Mouse (Mus musculus) cerebellum, postnatal 36 days (tissue): ENCODE data around the gene Olfr1369-ps1.
A peak's percentile ranks its signal among the peaks of the same experiment; 100 is the strongest.
"Not testable (repeated sequence)": the region's sequence is repeated elsewhere in the genome, so short reads cannot be mapped to it uniquely, and the experiment has no call there.

ENCODE experiments used
- DNase-seq, 2 experiments: peaks; one replicate each; pipeline ENCODE4 v3.0.0; 2021 to 2022; ENCODE audit warnings: mixed read lengths in 2 of 2

Olfr1369-ps1 gene

GRCm38 (mm10) chr13:21111183-21111582, at the start of gene Olfr1369-ps1:
TSS of gene Olfr1369-ps1 (plus strand) at chr13:21111483.
- DNase-seq, result not testable (repeated sequence)

- no peak for DNase-seq
Measured at GRCm38 (mm10) chr13:21066021-21066420, 45.3 kb upstream of the Olfr1369-ps1 start.

- no peak for DNase-seq
Measured at GRCm38 (mm10) chr13:21074847-21075246, 36.4 kb upstream of the Olfr1369-ps1 start, which contains the start of gene Olfr1370. TSS of gene Olfr1370 (minus strand) at chr13:21074947.

GRCm38 (mm10) chr13:21082686-21083085, 28.6 kb upstream of the Olfr1369-ps1 start:
- no peak for DNase-seq

GRCm38 (mm10) chr13:21109759-21110158, 1.5 kb upstream of the Olfr1369-ps1 start:
- no peak for DNase-seq

- DNase-seq, result no peak
Measured at GRCm38 (mm10) chr13:21110441-21110840, 842 bp upstream of the Olfr1369-ps1 start.

- no peak for DNase-seq
Measured at GRCm38 (mm10) chr13:21114121-21114520, 2.8 kb downstream of the Olfr1369-ps1 start.

GRCm38 (mm10) chr13:21129339-21129738, 18.1 kb downstream of the Olfr1369-ps1 start, which contains the start of gene Olfr263:
TSS of gene Olfr263 (plus strand) at chr13:21129639.
- not testable (repeated sequence) for DNase-seq

- no peak for DNase-seq
Measured at GRCm38 (mm10) chr13:21142421-21142820, 31.1 kb downstream of the Olfr1369-ps1 start.

GRCm38 (mm10) chr13:21145767-21146166, 34.5 kb downstream of the Olfr1369-ps1 start, which contains the start of gene Olfr1368:
TSS of gene Olfr1368 (minus strand) at chr13:21145867.
- DNase-seq, result no peak

- DNase-seq, result no peak
Measured at GRCm38 (mm10) chr13:21155888-21156287, 44.6 kb downstream of the Olfr1369-ps1 start.

- no peak for DNase-seq
Measured at GRCm38 (mm10) chr13:21158071-21158470, 46.8 kb downstream of the Olfr1369-ps1 start.

GRCm38 (mm10) chr13:21158785-21159474, 47.6 kb downstream of the Olfr1369-ps1 start:
- peak; percentile 90 for DNase-seq

GRCm38 (mm10) chr13:21159475-21159819, 48.2 kb downstream of the Olfr1369-ps1 start:
- peak; percentile 10 to 28 for DNase-seq

GRCm38 (mm10) chr13:21160041-21160511, 48.8 kb downstream of the Olfr1369-ps1 start:
- peak in 1 of 2 experiments; percentile 13 for DNase-seq

- peak; percentile 89 to 96 for DNase-seq
Measured at GRCm38 (mm10) chr13:21160657-21161590, 49.6 kb downstream of the Olfr1369-ps1 start.

- DNase-seq, result peak in 1 of 2 experiments; percentile 9
Measured at GRCm38 (mm10) chr13:21161591-21161990, 50.3 kb downstream of the Olfr1369-ps1 start.

- no peak for DNase-seq
Measured at GRCm38 (mm10) chr13:21162591-21162990, 51.3 kb downstream of the Olfr1369-ps1 start.

- DNase-seq, result peak; percentile 76 to 85
Measured at GRCm38 (mm10) chr13:21166936-21167909, 55.9 kb downstream of the Olfr1369-ps1 start.

- DNase-seq, result peak; percentile 11 to 48
Measured at GRCm38 (mm10) chr13:21167910-21168300, 56.6 kb downstream of the Olfr1369-ps1 start.

GRCm38 (mm10) chr13:21168371-21169011, 57.2 kb downstream of the Olfr1369-ps1 start:
- peak; percentile 19 to 45 for DNase-seq
